Mouse (Mus musculus) erythroblast, embryonic 14.5 days (primary cell): ENCODE data around the gene Slc25a45. TPM values are rescaled to one million over a fixed set of nuclear protein-coding genes. Genes with fewer than 3 reads are reported as not detected.

Experiments
- H3K27me3 ChIP-seq: 2 replicates; pipeline ENCODE4 v1.6.1; 2012; ENCODE audit warnings: inconsistent platforms; ENCODE audit not compliant: control insufficient read depth
- H3K36me3 ChIP-seq: 2 replicates; pipeline ENCODE4 v1.6.1; 2012; ENCODE audit warnings: mild to moderate bottlenecking, inconsistent platforms; ENCODE audit not compliant: control insufficient read depth
- H3K4me1 ChIP-seq: 2 replicates; pipeline ENCODE4 v1.6.1; 2012; ENCODE audit warnings: inconsistent platforms; ENCODE audit not compliant: control insufficient read depth
- H3K4me3 ChIP-seq: replicated peaks from 2 replicates; pipeline ENCODE3; 2012; ENCODE audit warnings: moderate library complexity, mild to moderate bottlenecking, inconsistent platforms
- H3K9me3 ChIP-seq: 2 replicates; pipeline ENCODE4 v1.6.1; 2012; ENCODE audit warnings: low read length, inconsistent platforms, mixed read lengths; ENCODE audit not compliant: control insufficient read depth
- GATA1 ChIP-seq: IDR thresholded peaks from 2 replicates; pipeline ENCODE4 v1.6.1; 2012; ENCODE audit warnings: low read length, inconsistent platforms, mixed read lengths
- TAL1 ChIP-seq: IDR thresholded peaks from 3 replicates; pipeline ENCODE4 v1.6.1; 2012; ENCODE audit warnings: low read length, inconsistent platforms, mixed read lengths
- polyA plus RNA-seq: library from polyadenylated mRNA; stranded (reverse); fragments of >175 nt; gene quantifications from 2 replicates; pipeline ENCODE4 v1.2.3, GENCODE M21; 2012

The Slc25a45 gene
- polyA plus RNA-seq, 1 experiment: not detected

DNA sequence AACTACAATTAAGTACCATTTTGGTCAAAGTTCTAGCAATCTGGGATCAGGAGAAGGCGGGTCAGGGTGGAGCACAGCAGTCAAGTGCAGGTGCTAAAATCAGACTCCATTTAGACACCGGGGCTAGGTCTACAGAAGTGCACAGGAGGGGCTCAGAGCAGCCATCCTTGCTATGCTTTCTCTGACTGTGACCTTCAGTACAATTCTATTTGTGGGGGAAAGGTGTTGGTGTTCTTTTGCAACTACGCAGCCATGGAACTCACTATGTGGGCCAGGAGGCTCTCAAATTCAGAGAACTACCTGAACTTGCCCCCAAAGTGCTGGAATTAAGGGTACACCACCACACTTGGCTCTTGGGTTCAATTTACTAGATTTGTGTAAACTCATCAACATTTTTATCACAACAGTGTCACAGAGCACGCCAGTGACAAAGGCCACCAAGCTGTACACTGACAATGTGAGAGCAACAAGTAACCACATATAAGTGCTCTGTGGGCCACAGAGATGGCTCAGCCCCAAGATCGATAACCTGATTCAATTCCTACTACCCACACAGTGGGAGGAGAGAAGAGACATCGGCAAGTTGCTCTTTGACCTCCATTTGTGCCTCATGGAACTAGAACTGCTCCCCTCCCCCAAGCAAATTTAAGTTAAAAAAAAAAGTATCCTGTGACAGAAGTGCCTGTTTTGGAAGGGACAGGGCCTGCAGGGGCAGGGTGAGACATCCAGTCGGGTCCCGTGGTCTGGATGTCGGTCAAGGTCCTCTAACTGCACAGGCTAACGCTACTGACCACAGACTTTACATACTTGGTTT, 44.1 kb upstream of the Slc25a45 start:
- Histone ChIP-seq H3K4me1 (peaks cover 27% of the 10 kb centered on the region), H3K4me3 (no peak overlapping the region), H3K27me3 (peaks cover 7% of the 10 kb centered on the region), H3K9me3 (no peaks in the 10 kb centered on the region), H3K36me3 (no peaks in the 10 kb centered on the region; the same call in 1 of the 2 replicates)
- no peak for TF ChIP-seq TAL1
- TF ChIP-seq GATA1: no peak

DNA sequence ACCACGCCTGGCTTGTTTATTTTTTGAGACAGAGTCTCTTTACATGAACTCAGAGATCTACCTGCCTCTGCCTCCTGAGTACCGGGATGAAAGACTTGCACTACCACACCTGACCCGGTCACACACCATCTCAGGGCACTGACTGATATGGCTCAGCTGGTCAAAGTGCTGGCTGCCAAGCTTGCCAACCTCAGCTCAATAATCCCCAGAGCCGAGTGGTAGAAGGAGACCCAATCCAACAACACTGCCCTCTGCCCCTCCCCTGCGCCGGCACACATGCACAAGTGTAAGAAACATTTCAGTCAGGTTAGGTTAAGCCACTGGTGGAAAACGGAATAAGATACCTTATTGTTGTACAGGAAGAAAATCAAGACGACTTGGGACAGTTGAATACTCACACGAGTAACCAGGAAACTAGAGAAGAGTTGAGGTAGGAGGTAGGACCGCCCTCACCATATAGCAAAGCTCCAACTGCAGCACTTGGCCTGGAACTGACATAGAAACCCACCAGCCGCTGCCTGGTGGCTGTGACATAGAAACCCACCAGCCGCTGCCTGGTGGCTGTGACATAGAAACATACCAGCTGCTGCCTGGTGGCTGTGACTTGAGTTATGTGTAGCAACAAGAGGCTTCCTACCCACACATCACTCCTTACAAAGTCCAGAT, 43.2 kb upstream of the Slc25a45 start:
- TF ChIP-seq GATA1 (no peak), TAL1 (no peak)
- H3K4me3 ChIP-seq: no peak overlapping the region
- H3K9me3 ChIP-seq: no peaks in the 10 kb centered on the region
- no peaks in the 10 kb centered on the region; the same call in 1 of the 2 replicates for H3K36me3 ChIP-seq
- peaks cover 10% of the 10 kb centered on the region for H3K27me3 ChIP-seq
- H3K4me1 ChIP-seq: peaks cover 32% of the 10 kb centered on the region

DNA sequence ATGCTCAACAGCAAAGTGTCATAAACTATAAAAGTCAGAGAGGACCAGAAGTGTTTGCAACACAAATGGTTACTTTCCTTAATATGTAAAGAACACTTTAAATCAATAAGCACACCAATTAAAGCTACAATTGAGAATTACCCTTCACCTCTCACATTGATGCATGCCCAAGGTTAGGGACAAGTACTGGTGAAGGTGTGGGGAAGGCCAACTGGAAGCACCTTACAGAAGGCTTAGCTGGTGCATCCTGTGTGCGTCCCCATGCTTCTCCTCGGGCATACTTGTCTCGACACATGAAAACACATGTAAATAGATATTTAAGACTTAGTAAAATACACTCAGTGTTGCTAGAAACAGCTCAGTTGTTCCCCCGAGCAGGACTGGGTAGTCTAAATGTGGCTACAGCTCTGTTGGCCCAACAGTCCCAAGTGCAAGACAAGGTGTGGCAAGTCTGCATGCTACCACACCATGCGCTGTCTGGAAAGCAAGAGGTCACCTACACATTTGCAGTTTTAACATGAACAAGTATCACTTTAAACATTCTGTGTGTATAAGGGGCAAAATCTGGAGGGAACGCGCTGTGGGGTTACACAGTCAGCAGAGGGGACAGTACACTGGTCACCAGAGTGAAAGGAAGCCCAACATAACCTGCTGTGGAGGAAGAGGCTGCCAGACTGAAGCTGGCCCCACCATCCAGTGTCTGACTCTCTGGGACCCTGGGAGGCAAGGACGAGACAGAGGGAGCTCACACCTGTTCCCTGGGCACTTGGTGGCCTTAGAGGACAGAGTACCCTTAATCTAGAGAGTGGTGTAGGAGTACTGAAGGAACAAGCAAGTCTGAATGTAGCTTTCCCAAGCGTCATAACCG, 42.3 kb upstream of the Slc25a45 start:
- H3K4me3 ChIP-seq: no peak overlapping the region
- peaks cover 10% of the 10 kb centered on the region for H3K27me3 ChIP-seq
- no peaks in the 10 kb centered on the region for H3K36me3 ChIP-seq
- H3K4me1 ChIP-seq: peaks cover 36% of the 10 kb centered on the region
- TF ChIP-seq TAL1 (no peak), GATA1 (no peak)
- H3K9me3 ChIP-seq: no peaks in the 10 kb centered on the region

DNA sequence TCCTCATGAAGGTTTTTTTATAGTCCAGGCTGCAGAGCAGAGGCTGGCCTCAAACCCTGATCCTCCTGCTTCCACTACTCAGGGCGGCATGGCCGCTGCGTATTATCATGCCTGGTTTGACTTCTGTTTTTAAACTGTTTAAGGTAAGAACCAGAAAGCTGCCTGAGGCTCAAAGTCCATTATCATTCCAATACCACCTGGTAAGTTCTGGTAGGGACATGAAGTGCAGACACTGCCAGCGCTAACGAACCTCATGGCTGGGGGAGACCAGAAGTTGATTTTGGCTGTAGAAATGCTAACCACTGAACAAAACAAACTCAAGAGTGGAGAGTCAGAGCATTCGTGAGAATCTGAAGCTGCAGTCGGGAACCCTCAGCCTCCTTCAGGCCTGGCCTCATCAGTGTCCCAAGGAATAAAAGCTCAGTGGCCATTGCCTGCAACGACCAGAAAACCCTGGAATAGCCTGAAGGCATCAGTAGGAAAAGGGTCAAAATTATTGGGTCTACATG, 41.6 kb upstream of the Slc25a45 start:
- Histone ChIP-seq H3K36me3 (no peaks in the 10 kb centered on the region), H3K4me1 (peaks cover 40% of the 10 kb centered on the region), H3K27me3 (peaks cover 10% of the 10 kb centered on the region), H3K9me3 (no peaks in the 10 kb centered on the region), H3K4me3 (no peak overlapping the region)
- TF ChIP-seq TAL1 (no peak), GATA1 (no peak)

DNA sequence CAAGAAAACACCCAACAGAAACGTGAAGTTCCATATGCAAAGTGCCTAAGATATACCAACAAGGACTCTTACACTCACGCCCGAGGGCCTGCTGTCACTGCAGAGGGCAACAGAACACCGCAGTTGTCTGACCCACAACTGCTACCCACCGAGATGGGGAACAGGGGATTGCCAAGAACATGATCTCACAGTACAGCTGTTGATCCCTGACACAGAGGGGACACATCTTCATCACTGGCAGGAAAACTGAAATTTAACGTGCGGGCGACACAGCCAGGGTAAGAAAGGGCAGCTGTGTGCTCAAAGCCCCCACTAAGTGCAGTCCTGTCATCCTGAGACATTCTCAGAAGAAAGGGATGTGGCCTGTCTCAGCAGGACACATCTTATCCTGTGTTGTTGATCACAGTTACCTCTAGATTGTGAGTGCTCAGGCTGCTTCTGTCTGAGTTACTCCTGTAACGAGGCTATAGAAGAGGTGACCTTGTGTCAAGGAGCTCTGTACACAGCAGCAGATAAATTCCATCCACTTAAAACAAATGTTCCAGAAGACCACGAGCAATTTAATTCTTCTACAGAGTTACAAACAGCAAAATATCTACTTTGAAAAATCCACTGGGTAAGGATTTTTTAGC, 40.6 kb upstream of the Slc25a45 start:
- Histone ChIP-seq H3K36me3 (peaks cover 2% of the 10 kb centered on the region), H3K4me3 (no peak overlapping the region), H3K9me3 (no peaks in the 10 kb centered on the region), H3K4me1 (peaks cover 44% of the 10 kb centered on the region), H3K27me3 (peaks cover 10% of the 10 kb centered on the region)
- TF ChIP-seq TAL1 (no peak), GATA1 (no peak)

DNA sequence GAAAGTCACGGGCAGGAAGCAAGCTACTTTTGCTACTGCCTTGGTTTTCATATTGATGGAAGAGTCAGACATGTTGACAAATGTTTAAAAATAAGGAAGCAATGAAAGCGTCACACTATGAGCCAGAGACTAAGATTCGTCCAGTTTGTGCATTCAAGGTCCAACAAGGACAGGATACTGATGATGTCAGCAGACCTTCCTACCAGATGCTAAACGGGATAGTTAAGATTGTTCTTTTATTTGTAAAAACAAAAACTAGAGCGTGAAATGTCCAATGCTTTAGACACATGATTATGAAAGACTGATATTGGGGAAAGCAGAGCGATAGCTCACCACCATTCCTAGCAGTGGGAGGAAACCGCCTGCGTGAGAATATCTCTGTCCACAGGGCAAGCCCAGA, 40.0 kb upstream of the Slc25a45 start:
- Histone ChIP-seq H3K4me1 (peaks cover 49% of the 10 kb centered on the region), H3K9me3 (no peaks in the 10 kb centered on the region), H3K36me3 (peaks cover 5% of the 10 kb centered on the region), H3K4me3 (no peak overlapping the region), H3K27me3 (peaks cover 10% of the 10 kb centered on the region)
- TF ChIP-seq TAL1: no peak
- TF ChIP-seq GATA1: no peak

DNA sequence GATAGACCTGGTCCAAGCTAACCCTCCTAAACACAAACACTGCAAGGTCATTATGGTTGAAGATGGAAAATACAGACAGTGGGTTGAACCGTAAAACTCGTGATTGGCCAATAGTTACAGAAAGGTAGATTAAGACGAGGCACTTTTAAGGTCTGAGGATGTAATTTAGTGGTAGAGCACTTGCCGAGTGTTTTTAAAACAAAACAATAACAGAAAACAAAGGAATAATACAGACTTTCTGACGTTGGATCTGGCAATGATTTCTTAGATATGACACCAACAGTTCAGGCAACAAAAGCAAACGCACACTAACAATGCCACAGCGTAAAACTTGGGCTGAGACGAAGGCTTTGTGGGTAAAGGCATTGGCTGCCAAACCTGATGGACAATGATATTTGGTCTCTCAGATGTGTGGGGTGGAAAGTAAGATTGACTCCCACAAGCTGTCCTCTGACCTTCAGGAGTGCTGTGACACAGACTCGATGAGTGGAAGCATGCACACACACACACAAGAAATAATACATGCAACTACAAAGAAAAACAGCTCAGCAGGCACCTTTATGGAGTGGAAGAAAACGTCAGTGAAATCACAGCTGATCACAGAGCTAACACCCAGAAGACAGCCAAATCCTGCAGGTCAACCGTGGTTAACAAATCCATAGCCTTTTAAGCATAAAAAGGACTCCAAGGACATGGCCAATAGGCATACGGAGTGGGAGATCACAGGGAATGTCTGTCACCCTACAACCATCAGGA, 39.3 kb upstream of the Slc25a45 start:
- H3K27me3 ChIP-seq: peaks cover 10% of the 10 kb centered on the region
- H3K4me3 ChIP-seq: no peak overlapping the region
- H3K4me1 ChIP-seq: peaks cover 55% of the 10 kb centered on the region
- TF ChIP-seq GATA1: no peak
- no peak for TF ChIP-seq TAL1
- H3K36me3 ChIP-seq: peaks cover 9% of the 10 kb centered on the region
- no peaks in the 10 kb centered on the region for H3K9me3 ChIP-seq

DNA sequence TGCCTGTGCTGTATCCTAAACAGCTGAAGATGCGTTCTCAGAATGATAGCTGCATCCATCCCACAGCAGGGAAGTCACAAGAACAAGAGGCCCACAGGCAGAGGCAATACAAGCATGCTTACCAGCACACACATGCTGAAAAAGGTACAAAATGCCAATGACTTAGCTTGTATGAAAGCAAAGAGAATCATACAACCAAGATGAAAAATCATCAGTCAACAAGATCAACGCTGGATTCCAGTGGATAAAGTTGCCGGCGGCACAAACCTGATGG, 38.8 kb upstream of the Slc25a45 start:
- Histone ChIP-seq H3K27me3 (peaks cover 10% of the 10 kb centered on the region), H3K4me3 (no peak overlapping the region), H3K9me3 (no peaks in the 10 kb centered on the region), H3K36me3 (peaks cover 14% of the 10 kb centered on the region), H3K4me1 (peaks cover 58% of the 10 kb centered on the region)
- TF ChIP-seq GATA1: no peak
- no peak for TF ChIP-seq TAL1
